Mouse (Mus musculus) hindbrain, embryonic 11.5 days (tissue): ENCODE data around the gene Rab20. TPM values are rescaled to one million over a fixed set of nuclear protein-coding genes. Genes with fewer than 3 reads are reported as not detected.

Experiments
- ATAC-seq: fragments of 200-750 bp; cut with Nextera tagmentation; 2 replicates; pipeline ENCODE4 v1.8.0; 2017; ENCODE audit warnings: mild to moderate bottlenecking, moderate TSS enrichment, moderate library complexity; ENCODE audit not compliant: low FRiP score
- DNase-seq: peaks from one replicate; pipeline ENCODE4 v3.0.0-alpha.2; 2015; ENCODE audit warnings: low spot score
- H3K27ac ChIP-seq: fragments of 300-500 bp; sonication (generic); 2 replicates; pipeline ENCODE4 v1.5.1; 2014; ENCODE audit warnings: mild to moderate bottlenecking, low read depth, low read length
- H3K27me3 ChIP-seq: fragments of 300-500 bp; sonication (generic); 2 replicates; pipeline ENCODE4 v1.6.1; 2014; ENCODE audit warnings: mild to moderate bottlenecking, low read length, moderate library complexity, mixed read lengths; ENCODE audit not compliant: control insufficient read depth, insufficient read depth
- H3K36me3 ChIP-seq: fragments of 300-500 bp; sonication (generic); 2 replicates; pipeline ENCODE4 v1.6.1; 2014; ENCODE audit warnings: mild to moderate bottlenecking, low read length, moderate library complexity, mixed read lengths; ENCODE audit not compliant: control insufficient read depth, insufficient read depth
- H3K4me1 ChIP-seq: fragments of 300-500 bp; sonication (generic); replicated peaks from 2 replicates; pipeline ENCODE4 v1.6.1; 2014; ENCODE audit warnings: low read length, mixed read lengths; ENCODE audit not compliant: control insufficient read depth, insufficient read depth
- H3K4me2 ChIP-seq: fragments of 300-500 bp; sonication (generic); replicated peaks from 2 replicates; pipeline ENCODE4 v1.6.1; 2014; ENCODE audit warnings: mild to moderate bottlenecking, low read depth, low read length
- H3K4me3 ChIP-seq: fragments of 300-500 bp; sonication (generic); 2 replicates; pipeline ENCODE4 v1.5.1; 2014; ENCODE audit warnings: low read depth, low read length
- H3K9ac ChIP-seq: fragments of 300-500 bp; sonication (generic); 2 replicates; pipeline ENCODE4 v1.6.1; 2014; ENCODE audit warnings: low read depth, low read length
- H3K9me3 ChIP-seq: fragments of 300-500 bp; sonication (generic); 2 replicates; pipeline ENCODE4 v1.6.1; 2016; ENCODE audit warnings: low read length; ENCODE audit not compliant: control insufficient read depth
- WGBS: fragments of 180-500 bp; shearing (Covaris S2); extraction: QIAGEN DNeasy Blood & Tissue Kit; methylation state at CpG from one replicate; pipeline ENCODE4 v1.1.7; 2014; 5-methylcytosine and 5-hydroxymethylcytosine counted together
- polyA plus RNA-seq: library from polyadenylated mRNA; unstranded; fragments of >200 nt; fragmentation: Nextera tagmentation; extraction: Ambion mirVana; gene quantifications from 2 replicates; pipeline ENCODE4 v1.2.1, GENCODE M21; 2014

The Rab20 gene
- polyA plus RNA-seq, 1 experiment from 2014 or later: 0.83 TPM

- WGBS: 83% methylated on average over 3 of the region's 3 CpGs
- Histone ChIP-seq H3K36me3 (no peaks in the 10 kb centered on the region), H3K27ac (no peak overlapping the region), H3K9me3 (no peaks in the 10 kb centered on the region), H3K4me1 (no peaks in the 10 kb centered on the region), H3K4me2 (no peak overlapping the region), H3K27me3 (no peaks in the 10 kb centered on the region), H3K9ac (no peak overlapping the region), H3K4me3 (no peak overlapping the region)
- ATAC-seq (no peak), DNase-seq (no peak)
Measured at GRCm38 (mm10) chr8:11464707-11464964, 13.9 kb downstream of the Rab20 start.

- no peaks in the 10 kb centered on the region for H3K27me3 ChIP-seq
- H3K36me3 ChIP-seq: no peaks in the 10 kb centered on the region
- H3K4me1 ChIP-seq: no peaks in the 10 kb centered on the region
- H3K9me3 ChIP-seq: no peaks in the 10 kb centered on the region
- no peak for ATAC-seq
- H3K9ac ChIP-seq: no peak overlapping the region
- H3K4me2 ChIP-seq: no peak overlapping the region
- WGBS: 83% methylated on average over 12 of the region's 12 CpGs
- DNase-seq: no peak
- H3K27ac ChIP-seq: no peak overlapping the region
- H3K4me3 ChIP-seq: no peak overlapping the region
Measured at GRCm38 (mm10) chr8:11463889-11464706, 14.4 kb downstream of the Rab20 start.

- no peaks in the 10 kb centered on the region for H3K36me3 ChIP-seq
Measured at GRCm38 (mm10) chr8:11463541-11463888, 15.0 kb downstream of the Rab20 start.

DNA sequence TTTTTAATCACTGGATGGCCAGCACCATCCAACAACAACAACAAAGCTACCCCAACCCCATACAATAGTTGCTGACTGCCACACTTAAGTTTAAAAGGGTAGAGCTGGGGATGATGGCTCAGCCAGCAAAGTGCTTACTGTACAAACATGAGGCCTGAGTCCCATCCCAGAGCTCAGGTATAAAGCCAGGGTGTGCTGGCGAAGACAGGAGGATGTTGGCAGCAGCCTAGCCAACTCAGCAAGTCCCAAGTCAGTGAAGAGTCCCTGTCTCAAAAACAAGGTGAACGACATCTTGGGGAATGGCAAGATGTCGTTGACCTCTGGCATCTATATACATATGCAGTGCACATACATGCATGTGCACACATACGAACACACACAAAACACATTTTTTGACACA, 15.9 kb downstream of the Rab20 start:
- no peak overlapping the region for H3K27ac ChIP-seq
- no peak overlapping the region for H3K9ac ChIP-seq
- no peak overlapping the region for H3K4me2 ChIP-seq
- DNase-seq: no peak
- WGBS: 89% methylated on average over 4 of the region's 4 CpGs
- no peaks in the 10 kb centered on the region for H3K36me3 ChIP-seq
- no peak for ATAC-seq
- H3K9me3 ChIP-seq: no peaks in the 10 kb centered on the region
- no peaks in the 10 kb centered on the region for H3K27me3 ChIP-seq
- H3K4me3 ChIP-seq: no peak overlapping the region
- H3K4me1 ChIP-seq: no peaks in the 10 kb centered on the region

More at GRCm38 (mm10) chr8:11463541-11463888, 15.0 kb downstream of the Rab20 start:
- DNase-seq (no peak), ATAC-seq (no peak)
- 86% methylated on average over 2 of the region's 2 CpGs for WGBS
- Histone ChIP-seq H3K4me2 (no peak overlapping the region), H3K4me1 (no peaks in the 10 kb centered on the region), H3K9me3 (no peaks in the 10 kb centered on the region), H3K27me3 (no peaks in the 10 kb centered on the region), H3K4me3 (no peak overlapping the region), H3K27ac (no peak overlapping the region), H3K9ac (no peak overlapping the region)

DNA sequence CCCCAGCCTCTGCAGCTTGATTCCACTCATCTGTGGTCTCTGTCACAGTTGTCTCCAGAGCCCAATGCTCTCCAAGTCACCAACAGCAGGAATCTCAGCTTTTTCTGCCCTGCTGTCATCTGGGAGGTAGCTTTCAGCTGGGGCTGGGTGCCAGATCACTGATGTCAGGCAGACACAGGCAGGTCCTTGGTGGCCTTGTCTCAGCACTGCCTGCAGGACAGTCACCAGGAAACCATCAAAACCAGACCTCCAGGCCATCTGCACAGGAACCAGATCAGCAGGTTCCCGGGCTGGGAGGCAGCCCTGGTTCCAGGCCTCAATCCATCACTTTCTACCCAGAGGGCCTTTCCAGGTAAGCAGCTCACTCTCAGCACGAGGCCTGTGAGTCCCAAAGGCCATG, 16.7 kb downstream of the Rab20 start:
- Histone ChIP-seq H3K36me3 (no peaks in the 10 kb centered on the region), H3K4me2 (no peak overlapping the region), H3K27ac (no peak overlapping the region), H3K27me3 (no peaks in the 10 kb centered on the region), H3K4me1 (no peaks in the 10 kb centered on the region), H3K9ac (no peak overlapping the region), H3K9me3 (no peaks in the 10 kb centered on the region), H3K4me3 (no peak overlapping the region)
- DNase-seq (no peak), ATAC-seq (no peak)
- 65% methylated on average over 2 of the region's 2 CpGs for WGBS

DNA sequence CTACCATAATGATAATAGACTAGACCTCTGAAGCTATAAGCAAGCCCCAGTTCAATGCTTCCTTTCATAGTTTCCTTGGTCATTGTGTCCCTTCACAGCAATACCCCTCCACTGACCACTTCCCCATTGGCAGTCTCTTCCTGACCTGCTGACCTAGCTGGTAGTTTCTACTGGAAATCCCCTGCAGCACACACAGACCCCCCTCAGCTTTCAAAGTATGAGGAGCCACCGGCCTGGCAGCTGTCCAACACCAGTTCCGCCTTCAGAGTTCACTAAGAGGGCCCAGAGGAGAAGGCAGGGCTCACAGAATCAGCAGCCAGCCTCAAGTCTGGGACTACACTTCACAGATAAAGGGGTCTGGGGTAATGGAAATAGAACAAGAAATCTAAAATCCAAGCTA, 17.6 kb downstream of the Rab20 start:
- no peak for DNase-seq
- Histone ChIP-seq H3K4me3 (no peak overlapping the region), H3K9ac (no peak overlapping the region), H3K27me3 (no peaks in the 10 kb centered on the region), H3K27ac (no peak overlapping the region), H3K9me3 (no peaks in the 10 kb centered on the region), H3K4me1 (no peaks in the 10 kb centered on the region), H3K36me3 (no peaks in the 10 kb centered on the region), H3K4me2 (no peak overlapping the region)
- 60% methylated on average over 2 of the region's 2 CpGs for WGBS
- ATAC-seq: no peak

- no peak for ATAC-seq
- H3K27ac ChIP-seq: no peak overlapping the region
- no peaks in the 10 kb centered on the region for H3K4me1 ChIP-seq
- no peaks in the 10 kb centered on the region for H3K27me3 ChIP-seq
- WGBS: 43% methylated on average over 5 of the region's 5 CpGs
- no peak overlapping the region for H3K4me2 ChIP-seq
- no peaks in the 10 kb centered on the region for H3K9me3 ChIP-seq
- no peak for DNase-seq
- H3K9ac ChIP-seq: no peak overlapping the region
- H3K4me3 ChIP-seq: no peak overlapping the region
- no peaks in the 10 kb centered on the region for H3K36me3 ChIP-seq
Measured at GRCm38 (mm10) chr8:11459016-11459415, 19.5 kb downstream of the Rab20 start.

GRCm38 (mm10) chr8:11457981-11458836, 20.3 kb downstream of the Rab20 start:
- ATAC-seq: no peak
- no peak overlapping the region for H3K27ac ChIP-seq
- DNase-seq: no peak
- H3K36me3 ChIP-seq: no peaks in the 10 kb centered on the region
- H3K9me3 ChIP-seq: no peaks in the 10 kb centered on the region
- H3K4me2 ChIP-seq: no peak overlapping the region
- no peaks in the 10 kb centered on the region for H3K27me3 ChIP-seq
- 50% methylated on average over 12 of the region's 12 CpGs for WGBS
- H3K9ac ChIP-seq: no peak overlapping the region
- no peak overlapping the region for H3K4me3 ChIP-seq
- no peaks in the 10 kb centered on the region; the same call in 1 of the 2 replicates for H3K4me1 ChIP-seq

DNA sequence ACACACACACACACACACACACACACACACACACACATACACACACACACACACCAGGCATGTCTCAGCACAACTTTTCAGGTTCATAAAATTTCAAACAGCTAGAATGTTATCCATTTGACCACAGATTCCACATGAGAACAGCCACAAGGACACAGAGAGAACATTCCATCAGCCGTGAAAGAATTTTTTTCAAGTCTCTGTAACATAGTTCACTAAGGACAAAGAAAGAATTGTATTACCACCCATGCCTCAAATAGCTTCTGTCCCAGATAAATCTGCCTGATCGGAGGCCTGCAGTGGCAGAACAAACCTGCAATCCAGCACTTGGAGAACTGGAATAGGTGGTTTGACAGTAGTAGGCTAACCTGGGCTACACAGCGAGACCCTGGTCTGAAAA, 21.2 kb downstream of the Rab20 start:
- Histone ChIP-seq H3K9me3 (no peaks in the 10 kb centered on the region), H3K4me1 (no peaks in the 10 kb centered on the region; the same call in 1 of the 2 replicates), H3K27ac (no peak overlapping the region), H3K9ac (no peak overlapping the region), H3K4me2 (no peak overlapping the region), H3K27me3 (no peaks in the 10 kb centered on the region), H3K36me3 (no peaks in the 10 kb centered on the region), H3K4me3 (no peak overlapping the region)
- ATAC-seq (no peak), DNase-seq (no peak)
- WGBS: 67% methylated on average over 3 of the region's 3 CpGs
